Mouse (Mus musculus) left cerebral cortex, adult 8-10 months (tissue): ENCODE results near the gene Ntmt1. TPM values are rescaled to one million over a fixed set of nuclear protein-coding genes. Genes with fewer than 3 reads are reported as not detected.

Experiments
- DNase-seq, 2 experiments: peaks; one replicate each; pipeline ENCODE4 v3.0.0; 2022; ENCODE audit warnings: low spot score in 2 of 2
- total RNA-seq, 4 experiments: library from RNA; stranded (reverse); gene quantifications; 2 replicates each; pipeline ENCODE4 v1.2.4; 2022

Gene Ntmt1
- total RNA-seq, 4 experiments from 2014 or later = 30.5 to 38.9 (median 34.4) TPM

DNA sequence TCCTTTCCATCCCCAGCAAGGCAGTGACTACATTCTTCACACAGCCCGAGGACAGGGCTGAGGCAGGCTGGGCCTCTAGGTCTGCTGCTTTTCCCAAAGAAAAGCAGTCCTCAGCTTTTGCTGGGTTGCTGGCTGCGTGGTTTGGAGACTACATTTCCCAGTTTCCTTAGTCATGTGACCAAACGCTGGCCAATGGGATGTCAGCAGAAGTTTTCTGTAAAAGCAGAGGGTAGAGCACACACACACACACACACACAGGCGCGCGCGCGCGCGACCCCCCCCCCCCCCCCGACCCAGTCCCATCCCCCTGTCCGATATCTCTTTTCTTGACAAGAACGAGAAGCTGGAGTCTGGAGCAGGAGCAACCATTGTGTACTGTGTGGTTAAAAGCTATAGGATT lies 24.3 kb upstream of the Ntmt1 start:
- peak in 1 of 2 experiments; percentile 72 for DNase-seq

- no peak for DNase-seq
These were observed 23.3 kb upstream of the Ntmt1 start for GRCm38 (mm10) chr2:30784078-30784994.

DNA sequence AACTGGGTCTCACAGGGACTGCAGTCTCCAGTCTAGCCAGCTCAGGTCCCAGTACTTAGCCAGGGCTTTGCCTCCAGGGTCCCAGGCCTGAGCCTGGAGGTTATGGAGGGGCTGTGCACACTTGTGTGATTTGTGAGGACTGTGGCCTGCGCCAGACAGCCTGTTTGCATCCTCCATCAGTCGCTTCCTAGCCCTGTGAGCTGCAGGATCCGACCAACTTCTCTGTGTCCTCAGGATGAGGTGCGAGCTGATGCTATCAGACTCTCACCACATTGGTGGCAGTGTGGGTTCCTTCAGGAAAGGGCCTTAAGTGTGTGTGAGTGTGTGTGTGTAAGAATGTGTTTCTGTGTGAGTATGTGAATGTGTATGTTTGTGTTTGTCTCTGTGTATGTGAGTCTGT lies 20.2 kb upstream of the Ntmt1 start:
- DNase-seq = no peak

DNA sequence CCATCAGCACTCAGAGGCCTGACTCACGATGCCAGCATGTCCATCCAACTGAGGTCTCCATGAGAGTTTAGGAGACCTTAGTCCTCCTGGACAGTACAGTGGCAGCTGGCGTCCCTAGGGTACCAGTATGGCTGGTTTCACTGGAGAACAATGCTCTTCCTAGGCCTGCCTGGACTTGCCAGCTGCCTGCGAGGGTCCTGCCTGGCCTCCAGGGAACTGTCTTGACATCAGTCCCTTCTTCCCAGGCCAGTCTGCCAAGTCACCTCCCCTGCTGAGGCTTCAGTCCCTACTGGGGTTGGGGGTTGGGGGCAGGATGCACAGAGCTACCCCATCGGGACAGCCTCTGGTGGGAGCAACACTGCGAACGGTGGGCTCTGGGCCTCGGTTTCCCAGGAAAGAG lies 15.6 kb upstream of the Ntmt1 start:
- no peak for DNase-seq

DNA sequence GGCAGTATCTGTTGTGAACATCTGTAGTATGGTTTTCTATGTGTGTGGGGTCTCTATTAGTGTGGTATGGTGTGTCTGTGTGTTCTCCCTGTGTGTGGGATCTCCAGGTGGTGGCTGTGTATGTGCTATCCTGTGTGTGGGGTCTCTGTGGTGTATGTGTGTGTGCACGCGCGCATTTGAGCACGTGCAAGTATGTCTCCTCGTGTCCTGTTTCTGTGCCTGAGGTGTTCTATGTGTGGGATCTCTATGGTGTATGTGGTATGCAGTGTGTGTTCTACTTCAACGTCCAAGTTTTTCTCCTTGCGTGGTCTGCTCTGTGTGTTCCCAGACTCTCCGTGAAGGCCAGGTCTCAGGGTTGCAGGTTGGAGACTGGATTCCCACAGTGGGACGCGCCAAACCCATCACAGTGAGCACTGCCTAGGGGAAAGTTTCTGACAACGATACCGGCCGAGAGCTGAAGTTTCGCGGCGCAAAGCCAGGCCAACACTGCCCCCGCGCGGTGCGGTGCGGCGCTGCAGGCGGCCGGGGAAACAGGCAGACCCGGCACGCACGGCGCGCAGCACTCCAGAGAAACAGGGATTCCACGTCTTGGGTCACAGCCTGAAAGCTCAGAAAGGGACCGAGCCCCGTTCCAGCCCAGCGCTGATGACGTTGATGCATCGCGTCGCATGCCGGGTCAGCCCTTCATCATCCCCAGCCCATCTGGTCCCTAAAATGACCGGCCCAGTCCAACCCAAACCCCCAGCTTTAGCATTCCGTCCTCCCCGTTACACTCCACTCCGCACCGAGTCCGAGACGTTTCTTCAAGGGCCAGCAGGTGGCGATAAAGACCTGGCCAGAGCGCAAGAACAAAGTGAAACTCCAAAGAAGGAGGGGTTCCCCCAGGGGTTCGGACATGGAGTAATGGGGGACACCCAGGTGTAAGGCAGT lies 13.2 kb upstream of the Ntmt1 start:
- peak; percentile 81 to 99 for DNase-seq

GRCm38 (mm10) chr2:30795271-30795888 lies 12.2 kb upstream of the Ntmt1 start:
- no peak for DNase-seq

GRCm38 (mm10) chr2:30795889-30796275 lies 11.7 kb upstream of the Ntmt1 start:
- no peak for DNase-seq

DNA sequence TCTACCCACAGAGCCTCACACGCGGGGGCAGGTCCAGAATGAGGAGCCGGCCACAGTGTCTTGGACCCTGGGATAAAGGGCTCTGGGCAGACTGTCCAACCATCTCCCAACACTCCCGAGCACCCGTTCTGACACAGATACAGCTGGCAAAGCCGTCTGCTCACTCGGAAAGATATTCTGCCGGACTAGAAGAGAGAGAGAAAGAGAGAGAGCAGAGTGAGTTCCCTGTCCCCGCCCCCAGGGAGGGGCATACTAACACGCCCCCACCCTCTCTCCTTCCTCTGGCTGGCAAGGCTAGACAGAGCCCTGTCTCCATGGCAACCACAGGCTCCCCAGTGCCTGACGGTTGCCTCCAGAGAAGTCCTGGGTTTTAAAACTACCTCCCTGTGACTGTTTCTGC lies 11.2 kb upstream of the Ntmt1 start:
- peak; percentile 44 to 96 for DNase-seq

DNA sequence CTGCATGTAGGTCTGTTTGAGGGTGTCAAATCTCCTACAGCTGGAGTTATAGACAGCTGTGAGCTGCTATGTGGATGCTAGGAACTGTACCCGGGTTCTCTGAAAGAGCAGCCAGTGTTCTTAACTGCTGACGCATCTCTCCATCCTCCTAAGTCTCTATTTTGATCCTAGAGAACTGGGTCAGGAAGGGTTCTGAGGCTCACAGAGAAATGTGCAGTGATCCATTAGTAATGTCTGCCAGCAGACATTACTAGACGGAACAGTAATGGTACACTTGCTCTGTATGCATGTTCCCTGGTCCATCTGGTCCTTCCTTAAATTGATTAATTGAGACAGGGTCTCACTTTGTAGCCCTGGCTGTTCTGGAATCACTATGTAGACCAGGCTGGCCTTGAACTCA lies 8.2 kb upstream of the Ntmt1 start:
- DNase-seq = no peak

DNA sequence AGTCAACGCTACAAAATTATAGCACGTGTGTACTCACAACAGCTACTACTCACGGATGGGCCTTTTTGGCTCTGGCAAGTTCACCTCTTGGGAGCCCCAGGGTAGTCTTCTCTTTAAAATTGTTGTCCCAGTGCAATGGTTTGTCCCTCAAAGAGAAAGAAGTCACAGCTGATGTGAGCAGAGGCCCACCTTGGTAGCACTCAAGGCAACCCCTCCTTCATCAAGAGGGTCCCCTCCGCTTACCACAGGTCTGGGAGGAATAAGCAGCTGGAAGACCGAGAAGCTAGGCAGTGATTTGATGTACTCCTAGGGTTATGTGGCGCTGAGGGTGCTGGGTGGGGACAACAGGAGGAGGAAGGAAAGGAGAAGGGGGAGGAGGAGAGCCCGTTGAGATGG lies 7.0 kb upstream of the Ntmt1 start:
- no peak for DNase-seq

GRCm38 (mm10) chr2:30801067-30801852 lies 6.4 kb upstream of the Ntmt1 start:
- peak in 1 of 2 experiments; percentile 38 for DNase-seq

DNA sequence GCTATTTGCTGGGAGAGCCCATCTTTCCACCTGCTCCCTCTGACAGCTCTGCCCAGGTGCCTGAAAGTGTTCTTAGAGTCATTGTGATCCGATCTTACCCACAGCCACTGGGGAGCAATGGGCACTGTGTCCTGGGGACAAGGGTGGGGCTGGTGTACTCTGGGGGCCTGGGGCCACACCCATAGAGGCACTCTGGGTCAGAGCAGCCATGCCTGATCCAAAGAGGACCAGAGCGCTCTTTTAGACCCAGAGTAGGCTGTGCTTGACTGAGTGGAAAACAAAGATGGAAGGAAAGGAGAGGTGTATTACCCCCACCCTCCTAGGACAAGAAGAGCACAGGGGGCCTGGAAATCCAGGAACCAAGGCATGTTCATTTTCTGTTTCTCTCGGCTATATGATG lies 4.0 kb upstream of the Ntmt1 start, which contains the start of gene 1700001O22Rik:
1700001O22Rik (minus strand) TSS at position 58 of the 400 bp plus-strand sequence.
- DNase-seq = no peak

DNA sequence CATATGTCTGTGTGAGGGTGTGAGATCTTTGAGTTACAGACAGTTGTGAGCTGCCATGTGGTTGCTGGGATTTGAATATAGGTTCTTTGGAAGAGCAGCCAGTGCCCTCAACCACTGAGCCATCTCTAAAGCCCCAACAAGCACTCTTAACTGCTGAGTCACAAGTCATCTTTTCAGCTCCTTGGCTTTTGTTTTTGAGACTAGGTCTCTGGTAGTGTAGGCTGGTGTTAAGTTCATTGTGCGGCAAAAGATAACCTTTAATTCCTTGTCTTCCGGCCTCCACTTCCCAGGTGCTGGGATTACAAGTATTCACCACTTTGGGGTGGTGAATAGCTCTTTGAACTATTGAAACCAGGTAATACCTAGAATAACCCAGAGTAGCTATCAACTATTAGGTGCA lies 1.6 kb upstream of the Ntmt1 start:
- no peak for DNase-seq

- DNase-seq = no peak
These were observed 429 bp upstream of the Ntmt1 start for GRCm38 (mm10) chr2:30807147-30807647.

DNA sequence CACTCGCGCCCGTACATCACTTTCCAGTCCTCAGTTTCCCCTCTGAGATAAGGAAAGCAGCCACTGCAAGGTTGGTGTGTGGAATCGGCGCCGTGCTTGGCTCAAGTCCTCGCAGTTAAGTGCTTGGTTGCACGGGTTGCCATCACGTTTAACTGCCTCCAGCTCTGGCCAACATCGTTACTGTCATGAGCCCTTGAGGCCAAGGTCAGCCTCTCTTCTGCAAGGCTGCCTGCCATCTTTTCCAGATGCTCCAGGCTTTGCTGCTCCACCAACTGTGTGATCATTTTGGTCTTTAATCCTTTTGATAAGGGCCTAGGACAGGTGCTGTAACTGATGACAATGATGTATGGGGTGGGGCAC lies 650 bp downstream of the Ntmt1 start:
- DNase-seq = no peak

DNA sequence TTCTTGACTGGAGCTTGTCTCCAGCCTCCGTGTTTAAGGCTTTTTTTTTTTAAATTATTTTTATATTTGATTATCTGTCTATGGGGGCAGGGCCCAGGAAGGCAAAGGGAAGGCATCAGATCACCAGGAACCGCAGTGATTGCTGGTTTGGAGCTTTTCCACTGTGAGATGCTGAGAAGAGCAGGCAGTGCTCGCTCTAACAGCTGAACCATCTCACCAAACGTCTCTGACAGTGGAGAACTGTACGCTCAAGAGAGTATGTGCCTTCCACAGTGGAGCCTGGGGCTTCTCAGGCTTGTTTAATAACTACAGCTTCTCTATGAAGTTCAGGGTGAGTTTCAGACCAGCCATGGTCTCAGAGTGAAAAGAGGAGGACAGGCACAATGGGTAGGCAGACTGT lies 1.9 kb downstream of the Ntmt1 start:
- DNase-seq = no peak

DNA sequence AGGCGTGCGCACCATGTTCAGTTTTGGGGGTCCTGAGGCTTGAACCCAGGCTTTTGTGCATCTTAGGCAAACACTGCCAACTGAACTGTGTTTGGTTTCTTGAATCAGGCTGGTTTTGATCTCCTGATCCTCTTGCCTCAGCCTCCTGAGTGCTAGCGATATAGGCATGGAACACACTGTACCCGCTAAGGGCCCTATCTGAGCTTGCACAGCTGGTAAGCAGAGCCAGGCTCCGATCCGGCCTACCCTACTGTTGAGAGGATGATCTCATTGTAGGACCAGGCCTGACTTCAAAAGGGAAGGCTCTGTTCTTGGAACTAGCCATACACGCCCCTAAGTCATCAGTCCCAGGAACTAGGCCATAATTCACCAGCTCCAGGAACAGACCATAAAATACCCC lies 2.9 kb downstream of the Ntmt1 start:
- DNase-seq = no peak

- DNase-seq = no peak
These were observed 8.8 kb downstream of the Ntmt1 start for GRCm38 (mm10) chr2:30816383-30816782.

GRCm38 (mm10) chr2:30819873-30820272 lies 12.2 kb downstream of the Ntmt1 start:
- DNase-seq = no peak

DNA sequence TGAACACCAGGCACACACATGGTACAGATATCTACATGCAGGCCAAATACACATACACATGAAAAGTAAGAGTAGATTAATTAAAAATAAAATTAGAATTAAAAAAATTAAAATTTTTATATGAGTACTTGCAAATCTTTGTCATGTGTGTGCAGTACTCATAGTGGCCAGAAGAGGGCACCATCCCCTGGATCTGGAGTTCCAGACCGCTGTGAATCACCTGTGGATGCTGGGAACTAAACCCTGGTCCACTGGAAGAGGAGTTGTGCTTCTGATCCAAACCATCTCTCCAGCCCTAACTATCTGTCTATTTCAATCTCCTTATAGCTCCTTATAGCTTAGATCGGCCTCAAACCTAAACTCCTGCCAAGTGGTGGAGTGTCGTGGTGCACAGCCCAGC lies 13.4 kb downstream of the Ntmt1 start:
- DNase-seq = no peak

- DNase-seq = no peak
These were observed 14.8 kb downstream of the Ntmt1 start for GRCm38 (mm10) chr2:30822460-30822859.
